Mouse (Mus musculus) heart, embryonic 14.5 days (tissue): ENCODE results near the gene Slc35f3. TPM values are rescaled to one million over a fixed set of nuclear protein-coding genes. Genes with fewer than 3 reads are reported as not detected.
A peak's percentile ranks its signal among the peaks of the same experiment; 100 is the strongest.

Experiments
- ATAC-seq: fragments of 200-750 bp; cut with Nextera tagmentation; 2 replicates; pipeline ENCODE4 v1.8.0; 2017; ENCODE audit warnings: low read depth, moderate TSS enrichment; ENCODE audit not compliant: insufficient number of reproducible peaks, insufficient read depth, low FRiP score
- H3K27ac ChIP-seq, 2 experiments: fragments of 200-500 bp in 1 of 2; fragments of 300-500 bp in 1 of 2; sonication (generic) in 1 of 2; replicated peaks in 1 of 2; 2 replicates each; pipeline ENCODE4 v1.5.1; 2012 to 2014; ENCODE audit warnings: low read depth in 2 of 2, low read length in 2 of 2, control low read depth in 1 of 2, mild to moderate bottlenecking in 1 of 2, mixed read lengths in 1 of 2; ENCODE audit not compliant: control insufficient read depth in 1 of 2, insufficient read depth in 1 of 2
- H3K27me3 ChIP-seq: fragments of 300-500 bp; sonication (generic); 2 replicates; pipeline ENCODE4 v1.6.1; 2014; ENCODE audit warnings: mild to moderate bottlenecking, low read length, control low read depth; ENCODE audit not compliant: control insufficient read depth, insufficient read depth
- H3K36me3 ChIP-seq: fragments of 300-500 bp; sonication (generic); 2 replicates; pipeline ENCODE4 v1.6.1; 2014; ENCODE audit warnings: mild to moderate bottlenecking, control low read depth, low read length, mixed read lengths; ENCODE audit not compliant: control insufficient read depth, insufficient read depth
- H3K4me1 ChIP-seq, 2 experiments: fragments of 200-500 bp in 1 of 2; fragments of 300-500 bp in 1 of 2; sonication (generic) in 1 of 2; 2 replicates each; pipeline ENCODE4 v1.6.1; 2012 to 2014; ENCODE audit warnings: low read length in 2 of 2, control low read depth in 1 of 2, mixed read lengths in 1 of 2; ENCODE audit not compliant: control insufficient read depth in 2 of 2, insufficient read depth in 2 of 2
- H3K4me2 ChIP-seq: fragments of 300-500 bp; sonication (generic); 2 replicates; pipeline ENCODE4 v1.6.1; 2014; ENCODE audit warnings: mild to moderate bottlenecking, low read length
- H3K4me3 ChIP-seq, 2 experiments: fragments of 200-500 bp in 1 of 2; fragments of 300-500 bp in 1 of 2; sonication (generic) in 1 of 2; 2 replicates each; pipeline ENCODE4 v1.5.1; 2012 to 2014; ENCODE audit warnings: low read length in 2 of 2, mild to moderate bottlenecking in 2 of 2, control low read depth in 1 of 2, low read depth in 1 of 2, moderate library complexity in 1 of 2; ENCODE audit not compliant: control insufficient read depth in 1 of 2, insufficient read depth in 1 of 2
- H3K9ac ChIP-seq: fragments of 300-500 bp; sonication (generic); 2 replicates; pipeline ENCODE4 v1.6.1; 2014; ENCODE audit warnings: mild to moderate bottlenecking, low read length
- H3K9me3 ChIP-seq: fragments of 300-500 bp; sonication (generic); 2 replicates; pipeline ENCODE4 v1.6.1; 2016; ENCODE audit warnings: low read length, control low read depth; ENCODE audit not compliant: control insufficient read depth
- WGBS: fragments of 180-500 bp; shearing (Covaris S2); extraction: QIAGEN DNeasy Blood & Tissue Kit; methylation state at CpG from one replicate; pipeline ENCODE4 v1.1.7; 2014; 5-methylcytosine and 5-hydroxymethylcytosine counted together
- polyA plus RNA-seq: library from polyadenylated mRNA; unstranded; fragments of >200 nt; fragmentation: Nextera tagmentation; extraction: Ambion mirVana; gene quantifications from 2 replicates; pipeline ENCODE4 v1.2.1, GENCODE M21; 2014

The Slc35f3 gene
- polyA plus RNA-seq, result not detected in 2 replicates

DNA sequence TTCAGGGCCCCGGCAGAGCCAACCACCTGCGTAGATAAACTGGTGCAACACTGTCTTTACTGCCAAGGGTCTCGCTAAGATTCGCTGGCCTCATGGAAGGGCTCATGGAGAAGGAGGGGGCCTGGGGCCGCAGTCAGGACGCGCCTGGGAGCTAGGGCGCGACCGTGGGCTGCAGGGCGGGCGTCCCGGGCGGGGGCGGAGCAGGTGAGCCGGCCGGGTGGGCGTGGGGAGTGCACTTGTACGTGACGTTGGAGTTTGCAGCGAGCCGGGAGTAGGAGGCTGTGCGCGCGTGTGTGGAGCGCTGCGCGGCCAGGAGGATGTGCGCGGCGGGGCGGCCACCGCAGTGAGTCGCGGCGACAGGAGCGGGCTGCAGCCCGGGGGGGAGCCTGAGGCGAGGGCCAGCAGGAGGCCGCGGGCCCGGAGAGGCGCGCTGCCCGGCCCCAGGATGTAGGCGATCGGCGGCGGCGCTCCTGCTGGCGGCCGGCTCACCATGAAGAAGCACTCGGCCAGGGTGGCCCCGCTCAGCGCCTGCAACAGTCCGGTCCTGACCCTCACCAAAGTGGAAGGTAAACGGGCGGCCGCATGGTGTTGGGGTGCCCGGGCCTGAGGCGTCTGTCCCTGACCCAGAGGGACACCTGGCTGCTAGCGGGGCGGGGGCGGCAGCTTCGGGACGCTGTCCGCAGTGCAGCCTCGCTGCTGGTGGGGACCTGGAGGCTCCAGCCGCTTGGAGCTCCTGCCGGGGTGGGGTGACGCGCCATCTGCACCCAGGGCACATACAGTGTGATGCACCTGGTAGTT, at the start of gene Slc35f3:
Gene Slc35f3, plus strand, starts transcription at position 263 of the 798 bp plus-strand sequence.
- ATAC-seq, result no peak; the same call in 1 of the 2 replicates
- Histone ChIP-seq H3K36me3 (no peaks in the 10 kb centered on the region), H3K27me3 (peaks cover 38% of the 10 kb centered on the region), H3K4me3 (peak within 1 kb of the TSS; percentile 28 to 50), H3K9ac (peak within 1 kb of the TSS; percentile 49), H3K9me3 (no peaks in the 10 kb centered on the region), H3K27ac (no peak within 1 kb of the TSS), H3K4me2 (peak within 1 kb of the TSS; percentile 72), H3K4me1 (peaks cover 0 to 9% of the 10 kb centered on the region in 2 experiments; a peak in 1 of 4 replicates)
- WGBS, result 2% methylated on average over 60 of the region's 72 CpGs

DNA sequence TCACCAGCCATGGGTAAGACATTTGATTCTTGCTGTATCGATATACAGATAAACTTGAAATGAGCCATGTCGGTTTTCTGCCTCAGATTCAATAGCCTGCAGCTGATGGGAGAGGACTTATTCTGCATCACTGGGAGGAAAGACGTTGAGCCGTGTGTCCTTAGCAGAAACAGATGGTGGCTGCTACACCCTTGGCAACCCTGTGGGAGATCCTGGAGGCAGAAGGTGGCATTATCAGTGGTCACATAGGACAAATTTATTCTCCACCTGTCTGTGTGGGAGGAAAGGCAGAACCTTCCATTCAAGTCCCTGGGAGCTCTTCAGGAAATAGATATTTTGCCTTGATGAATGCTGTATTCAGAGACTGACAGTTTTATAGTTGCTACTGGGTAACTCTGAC, 47.9 kb upstream of the Slc35f3 start:
- WGBS, result 76% methylated on average over 4 of the region's 4 CpGs
- H3K4me2 ChIP-seq, result no peak overlapping the region
- ATAC-seq, result no peak

DNA sequence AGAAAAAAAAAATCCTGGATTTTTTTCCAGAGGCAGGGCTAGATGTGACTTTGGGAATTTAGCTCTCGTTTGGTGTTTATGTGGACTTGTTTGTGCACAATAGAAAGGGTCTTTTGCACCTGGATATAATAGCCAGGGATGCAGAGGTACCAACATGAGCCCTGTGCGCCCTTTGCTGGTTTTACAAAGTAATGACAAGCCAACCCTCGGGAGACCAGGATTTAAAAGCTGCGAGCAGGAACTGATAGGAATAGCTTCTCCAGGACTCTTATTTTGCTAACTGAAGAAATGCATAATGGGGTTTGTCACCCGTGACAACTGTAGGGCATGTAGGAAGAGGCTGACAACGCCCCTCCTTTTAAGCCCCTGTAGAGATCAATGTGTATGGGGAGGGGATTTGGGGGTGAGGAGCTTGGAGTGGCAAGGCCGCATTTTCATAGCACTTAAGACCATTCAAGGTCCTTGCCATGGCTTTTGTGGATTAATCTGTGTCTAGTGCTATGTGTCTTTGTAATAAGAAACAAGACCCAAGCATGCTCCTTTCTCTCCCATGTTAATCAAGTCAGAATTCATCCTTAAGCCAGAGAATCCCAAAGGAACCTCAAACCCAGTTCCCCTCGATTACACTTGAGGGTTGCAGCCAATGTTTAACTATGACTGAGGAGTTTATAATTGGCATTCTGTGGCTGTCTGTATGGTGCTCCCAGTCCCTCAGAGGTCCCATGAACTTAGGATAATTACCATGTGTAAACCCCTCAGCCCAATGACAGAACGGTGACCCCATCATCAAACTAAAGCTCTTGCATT, 41.6 kb upstream of the Slc35f3 start:
- no peak for ATAC-seq
- no peak overlapping the region for H3K4me3 ChIP-seq
- no peak overlapping the region for H3K4me2 ChIP-seq
- no peak overlapping the region for H3K9ac ChIP-seq
- peaks cover 27% of the 10 kb centered on the region for H3K27me3 ChIP-seq
- no peaks in the 10 kb centered on the region for H3K4me1 ChIP-seq
- 48% methylated on average over 9 of the region's 9 CpGs for WGBS
- no peaks in the 10 kb centered on the region for H3K9me3 ChIP-seq
- no peak overlapping the region for H3K27ac ChIP-seq
- H3K36me3 ChIP-seq, result no peaks in the 10 kb centered on the region

More for the DNA sequence above, 47.9 kb upstream of the Slc35f3 start:
- Histone ChIP-seq H3K4me3 (no peak overlapping the region), H3K9ac (no peak overlapping the region), H3K36me3 (no peaks in the 10 kb centered on the region), H3K27ac (no peak overlapping the region), H3K9me3 (no peaks in the 10 kb centered on the region), H3K4me1 (no peaks in the 10 kb centered on the region), H3K27me3 (peaks cover 6% of the 10 kb centered on the region)

DNA sequence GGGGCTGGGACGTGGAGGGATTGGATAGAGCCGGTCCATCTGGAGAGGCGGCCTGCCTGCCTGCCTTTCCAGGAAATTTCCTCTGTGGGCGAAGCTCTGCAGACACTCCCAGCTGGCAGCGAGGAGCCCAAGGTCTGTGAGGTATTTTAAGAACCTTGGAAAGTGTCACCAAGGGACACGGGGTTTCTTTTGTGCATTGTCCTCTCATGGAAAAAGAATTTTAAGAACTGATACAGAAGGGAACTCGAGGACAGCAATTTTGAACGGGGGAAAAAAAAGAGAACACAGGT, 41.0 kb upstream of the Slc35f3 start:
- Histone ChIP-seq H3K4me1 (no peaks in the 10 kb centered on the region), H3K4me3 (no peak overlapping the region), H3K9me3 (no peaks in the 10 kb centered on the region), H3K4me2 (no peak overlapping the region), H3K27ac (no peak overlapping the region), H3K27me3 (peaks cover 27% of the 10 kb centered on the region), H3K9ac (no peak overlapping the region), H3K36me3 (no peaks in the 10 kb centered on the region)
- ATAC-seq, result no peak
- 45% methylated on average over 8 of the region's 8 CpGs for WGBS

DNA sequence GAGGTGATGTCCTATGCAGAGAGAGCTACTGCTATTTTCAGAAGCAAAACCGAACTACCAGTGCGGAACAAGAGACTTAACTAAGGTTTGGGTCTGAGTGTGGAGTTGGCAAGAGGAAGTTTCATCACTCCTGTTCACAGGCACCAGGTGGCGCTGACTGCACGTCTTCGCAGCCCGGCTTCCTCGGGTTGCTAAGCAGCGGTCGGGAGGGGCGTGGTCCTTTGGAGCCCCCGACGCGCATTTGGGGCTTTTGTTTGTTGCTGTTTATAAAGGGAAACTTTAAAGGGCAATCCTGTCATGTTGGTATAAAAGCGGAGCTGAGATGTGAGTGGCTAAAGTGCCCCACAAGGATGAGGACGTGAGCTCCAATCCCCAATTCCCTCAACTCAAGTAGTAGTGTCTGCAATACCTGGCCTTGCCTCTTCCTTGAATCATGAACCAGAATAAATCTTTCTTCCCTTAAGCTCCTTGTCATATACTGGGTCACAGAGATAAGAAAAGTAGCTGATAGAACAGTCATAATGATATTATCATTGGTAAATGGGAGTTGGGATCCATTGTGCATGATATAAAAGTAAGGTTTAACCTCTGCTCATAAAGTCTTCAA, 40.1 kb upstream of the Slc35f3 start:
- Histone ChIP-seq H3K27me3 (peaks cover 27% of the 10 kb centered on the region), H3K27ac (no peak overlapping the region), H3K4me2 (peak overlapping the region; percentile 45), H3K4me3 (no peak overlapping the region), H3K4me1 (no peaks in the 10 kb centered on the region), H3K9me3 (no peaks in the 10 kb centered on the region), H3K9ac (no peak overlapping the region), H3K36me3 (no peaks in the 10 kb centered on the region)
- no peak for ATAC-seq
- 4% methylated on average over 15 of the region's 15 CpGs for WGBS

DNA sequence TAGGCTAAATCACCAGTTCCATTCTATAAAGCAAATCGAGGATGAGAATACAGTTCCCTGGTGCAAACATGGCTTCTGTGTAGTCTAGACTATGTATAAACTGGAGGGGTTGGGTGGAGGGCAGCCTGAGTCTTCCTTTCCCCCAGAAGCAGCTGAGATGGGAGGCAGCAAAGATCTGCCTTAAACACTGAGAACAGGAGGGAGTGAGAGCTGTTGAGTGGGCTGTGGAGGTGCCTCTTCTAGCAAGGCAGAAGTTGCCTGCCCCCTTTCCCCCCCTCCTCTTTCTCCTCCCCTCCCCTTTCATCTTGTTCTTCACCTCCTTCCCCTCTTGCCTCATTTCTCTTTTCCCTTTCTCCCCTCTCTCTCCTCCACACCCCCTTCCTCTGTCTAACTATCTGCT, 33.2 kb upstream of the Slc35f3 start:
- no peak overlapping the region for H3K4me3 ChIP-seq
- H3K27me3 ChIP-seq, result no peaks in the 10 kb centered on the region
- no peaks in the 10 kb centered on the region for H3K36me3 ChIP-seq
- no peak overlapping the region for H3K9ac ChIP-seq
- ATAC-seq, result no peak
- WGBS, result 56% methylated on average over 1 of the region's 1 CpGs
- H3K4me2 ChIP-seq, result no peak overlapping the region
- H3K4me1 ChIP-seq, result no peaks in the 10 kb centered on the region
- H3K9me3 ChIP-seq, result no peaks in the 10 kb centered on the region
- H3K27ac ChIP-seq, result no peak overlapping the region

DNA sequence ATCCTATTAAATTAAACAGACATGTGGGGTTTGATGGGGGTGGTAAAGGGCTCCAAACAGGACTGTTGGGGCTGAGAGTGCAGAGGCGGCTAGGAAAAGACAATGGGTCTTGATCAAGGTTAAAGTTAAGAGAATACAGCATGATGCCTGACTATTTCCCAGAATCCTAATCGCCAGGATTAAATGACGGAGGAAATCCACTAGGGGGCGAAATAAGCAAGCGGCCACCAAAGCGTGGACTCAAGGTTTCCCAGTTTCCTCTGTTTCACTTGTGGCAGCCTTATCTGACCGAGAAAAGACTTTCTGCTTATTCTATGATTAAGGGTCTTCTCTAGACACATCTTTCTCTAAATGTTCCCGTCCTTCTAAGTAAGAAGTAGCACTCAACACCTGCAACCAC, 31.2 kb upstream of the Slc35f3 start:
- H3K4me2 ChIP-seq, result no peak overlapping the region
- no peak for ATAC-seq
- WGBS, result 18% methylated on average over 8 of the region's 8 CpGs
- no peaks in the 10 kb centered on the region for H3K36me3 ChIP-seq
- no peaks in the 10 kb centered on the region for H3K9me3 ChIP-seq
- H3K27ac ChIP-seq, result no peak overlapping the region
- H3K4me3 ChIP-seq, result no peak overlapping the region
- H3K27me3 ChIP-seq, result no peaks in the 10 kb centered on the region
- H3K9ac ChIP-seq, result no peak overlapping the region
- no peaks in the 10 kb centered on the region for H3K4me1 ChIP-seq
